Mouse (Mus musculus): ENCODE data around the gene Srrm4. TPM values are rescaled to one million over a fixed set of nuclear protein-coding genes. Genes with fewer than 3 reads are reported as not detected.
A peak's percentile ranks its signal among the peaks of the same experiment; 100 is the strongest.

Srrm4 gene
- total and polyA plus RNA-seq, 2 experiments, result 0.92 to 1.9 TPM

DNA sequence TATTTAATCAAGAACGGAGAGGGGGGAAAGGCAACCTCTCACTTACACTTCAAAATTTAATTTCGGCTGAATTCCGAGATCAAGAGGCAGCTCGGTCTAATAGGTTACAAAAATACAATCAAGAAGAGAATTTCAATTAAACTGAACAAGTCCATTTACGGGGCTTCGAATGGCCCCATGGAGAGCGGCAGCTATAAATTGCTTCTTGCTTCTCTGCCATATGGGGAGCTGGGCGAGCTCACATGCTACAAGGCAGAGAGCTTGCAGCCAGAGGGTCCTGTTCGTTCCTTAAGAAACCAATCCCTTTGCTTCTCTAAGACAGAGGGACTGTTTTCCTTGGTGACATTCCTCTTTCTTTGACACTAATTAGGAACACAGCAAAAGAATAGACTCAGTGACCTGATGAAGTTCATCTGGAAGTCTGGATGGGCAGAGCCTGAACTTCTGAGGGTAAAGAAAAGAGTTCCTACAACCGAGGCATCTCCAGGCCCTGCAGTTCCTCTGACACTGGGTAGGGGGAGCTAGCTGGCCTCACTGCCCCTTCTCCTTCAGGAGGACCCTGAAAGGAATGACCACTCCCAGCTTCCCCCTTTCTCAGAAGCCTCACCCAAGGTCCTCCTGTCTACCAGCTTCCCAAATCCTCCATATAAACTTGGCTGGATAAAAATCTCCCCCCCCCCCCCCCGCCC lies 130.1 kb downstream of the Srrm4 start:
- TF ChIP-seq CTCF (IDR thresholded peaks at IDR 0.05; ENCODE audit: low read depth, low read length) (peak; percentile 58), POLR2A (IDR thresholded peaks at IDR 0.05; ENCODE audit: extremely low read depth, insufficient read depth, low read length) (no peak)
- WGBS, result 75% methylated on average over 11 of the region's 11 CpGs
- no peak overlapping the region for H3K4me3 ChIP-seq (ENCODE audit: insufficient read depth, low read depth, low read length)

GRCm38 (mm10) chr5:116459970-116460369 lies 131.6 kb downstream of the Srrm4 start:
- TF ChIP-seq CTCF (IDR thresholded peaks at IDR 0.05; ENCODE audit: low read depth, low read length), result no peak
- TF ChIP-seq POLR2A (IDR thresholded peaks at IDR 0.05; ENCODE audit: extremely low read depth, insufficient read depth, low read length), result no peak
- Histone ChIP-seq H3K4me3 (ENCODE audit: insufficient read depth, low read depth, low read length) (no peak overlapping the region), H3K9ac (ENCODE audit: low read depth, low read length) (no peak overlapping the region), H3K27me3 (ENCODE audit: control insufficient read depth, insufficient read depth, low read length) (no peaks in the 10 kb centered on the region), H3K36me3 (ENCODE audit: control insufficient read depth, insufficient read depth, low read length) (no peaks in the 10 kb centered on the region), H3K27ac (replicated peaks; ENCODE audit: insufficient read depth, low read depth, low read length) (no peak overlapping the region), H3K4me1 (ENCODE audit: control insufficient read depth, insufficient read depth, low read length) (no peaks in the 10 kb centered on the region), H3K79me2 (ENCODE audit: control insufficient read depth, insufficient read depth, low read length) (no peaks in the 10 kb centered on the region)
- WGBS, result 83% methylated on average over 2 of the region's 2 CpGs
- DNase-seq (ENCODE audit: extremely low read depth, low read depth, low spot score), result no peak

More for the DNA sequence above, 130.1 kb downstream of the Srrm4 start:
- no peak overlapping the region for H3K27ac ChIP-seq (replicated peaks; ENCODE audit: insufficient read depth, low read depth, low read length)
- no peaks in the 10 kb centered on the region for H3K4me1 ChIP-seq (ENCODE audit: control insufficient read depth, insufficient read depth, low read length)
- no peaks in the 10 kb centered on the region for H3K36me3 ChIP-seq (ENCODE audit: control insufficient read depth, insufficient read depth, low read length)
- DNase-seq (ENCODE audit: extremely low read depth, low read depth, low spot score), result no peak
- H3K9ac ChIP-seq (ENCODE audit: low read depth, low read length), result no peak overlapping the region
- no peaks in the 10 kb centered on the region for H3K27me3 ChIP-seq (ENCODE audit: control insufficient read depth, insufficient read depth, low read length)
- H3K79me2 ChIP-seq (ENCODE audit: control insufficient read depth, insufficient read depth, low read length), result no peaks in the 10 kb centered on the region

GRCm38 (mm10) chr5:116457791-116458190 lies 133.8 kb downstream of the Srrm4 start:
- Histone ChIP-seq H3K36me3 (ENCODE audit: control insufficient read depth, insufficient read depth, low read length) (no peaks in the 10 kb centered on the region), H3K9ac (ENCODE audit: low read depth, low read length) (no peak overlapping the region), H3K27me3 (ENCODE audit: control insufficient read depth, insufficient read depth, low read length) (no peaks in the 10 kb centered on the region), H3K4me3 (ENCODE audit: insufficient read depth, low read depth, low read length) (no peak overlapping the region), H3K27ac (replicated peaks; ENCODE audit: insufficient read depth, low read depth, low read length) (no peak overlapping the region), H3K4me1 (ENCODE audit: control insufficient read depth, insufficient read depth, low read length) (no peaks in the 10 kb centered on the region), H3K79me2 (ENCODE audit: control insufficient read depth, insufficient read depth, low read length) (no peaks in the 10 kb centered on the region)
- no peak for TF ChIP-seq CTCF (IDR thresholded peaks at IDR 0.05; ENCODE audit: low read depth, low read length)
- no peak for TF ChIP-seq POLR2A (IDR thresholded peaks at IDR 0.05; ENCODE audit: extremely low read depth, insufficient read depth, low read length)
- WGBS, result 88% methylated on average over 7 of the region's 7 CpGs
- no peak for DNase-seq (ENCODE audit: extremely low read depth, low read depth, low spot score)

- no peak for DNase-seq (ENCODE audit: extremely low read depth, low read depth, low spot score)
- TF ChIP-seq POLR2A (IDR thresholded peaks at IDR 0.05; ENCODE audit: extremely low read depth, insufficient read depth, low read length), result no peak
- no peak for TF ChIP-seq CTCF (IDR thresholded peaks at IDR 0.05; ENCODE audit: low read depth, low read length)
- Histone ChIP-seq H3K36me3 (ENCODE audit: control insufficient read depth, insufficient read depth, low read length) (no peaks in the 10 kb centered on the region), H3K4me3 (ENCODE audit: insufficient read depth, low read depth, low read length) (no peak overlapping the region), H3K27me3 (ENCODE audit: control insufficient read depth, insufficient read depth, low read length) (no peaks in the 10 kb centered on the region), H3K4me1 (ENCODE audit: control insufficient read depth, insufficient read depth, low read length) (no peaks in the 10 kb centered on the region), H3K9ac (ENCODE audit: low read depth, low read length) (no peak overlapping the region), H3K27ac (replicated peaks; ENCODE audit: insufficient read depth, low read depth, low read length) (no peak overlapping the region), H3K79me2 (ENCODE audit: control insufficient read depth, insufficient read depth, low read length) (no peaks in the 10 kb centered on the region)
- WGBS, result 46% methylated on average over 10 of the region's 10 CpGs
Measured at GRCm38 (mm10) chr5:116456796-116457515, 134.7 kb downstream of the Srrm4 start.

DNA sequence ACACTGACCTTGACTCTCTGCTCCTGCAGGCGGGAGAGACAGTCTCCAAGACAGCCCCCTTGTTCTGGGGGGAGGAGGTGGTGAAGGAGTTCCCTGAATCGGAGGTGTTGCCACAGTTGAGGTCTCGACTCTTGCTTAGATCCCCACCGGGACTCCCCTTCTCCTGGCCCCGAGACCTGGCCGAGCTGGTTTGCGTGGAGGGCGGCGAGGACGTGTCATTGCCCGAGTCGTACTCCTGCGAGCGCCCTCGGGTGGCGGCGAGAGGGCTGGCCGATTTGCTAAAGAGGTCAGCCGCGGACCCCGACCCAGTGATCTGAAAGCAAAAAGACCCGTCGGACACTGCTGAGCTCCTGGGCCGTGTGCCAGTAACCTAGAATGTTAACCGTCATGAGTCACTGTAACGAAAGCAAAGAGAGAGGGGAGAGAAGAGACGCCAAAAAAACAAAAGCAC lies 138.2 kb downstream of the Srrm4 start:
- Histone ChIP-seq H3K79me2 (ENCODE audit: control insufficient read depth, insufficient read depth, low read length) (no peaks in the 10 kb centered on the region), H3K4me3 (ENCODE audit: insufficient read depth, low read depth, low read length) (peak overlapping the region; percentile 29; the same call in 1 of the 2 replicates), H3K4me1 (ENCODE audit: control insufficient read depth, insufficient read depth, low read length) (no peaks in the 10 kb centered on the region; the same call in 1 of the 2 replicates), H3K36me3 (ENCODE audit: control insufficient read depth, insufficient read depth, low read length) (no peaks in the 10 kb centered on the region), H3K27me3 (ENCODE audit: control insufficient read depth, insufficient read depth, low read length) (no peaks in the 10 kb centered on the region), H3K9ac (ENCODE audit: low read depth, low read length) (peak overlapping the region; percentile 52), H3K27ac (replicated peaks; ENCODE audit: insufficient read depth, low read depth, low read length) (no peak overlapping the region)
- peak; percentile 30 for DNase-seq (ENCODE audit: extremely low read depth, low read depth, low spot score)
- 3% methylated on average over 27 of the region's 27 CpGs for WGBS
- TF ChIP-seq CTCF (IDR thresholded peaks at IDR 0.05; ENCODE audit: low read depth, low read length) (peak; percentile 79), POLR2A (IDR thresholded peaks at IDR 0.05; ENCODE audit: extremely low read depth, insufficient read depth, low read length) (no peak)

Measured in liver, adult 2 months (tissue).